Mouse (Mus musculus) testis, postnatal 14 days (tissue): ENCODE data around the gene Pdcd10.

Experiments used
- DNase-seq: peaks from one replicate; pipeline ENCODE4 v3.0.0; 2021; ENCODE audit warnings: low spot score

Pdcd10 gene

DNA sequence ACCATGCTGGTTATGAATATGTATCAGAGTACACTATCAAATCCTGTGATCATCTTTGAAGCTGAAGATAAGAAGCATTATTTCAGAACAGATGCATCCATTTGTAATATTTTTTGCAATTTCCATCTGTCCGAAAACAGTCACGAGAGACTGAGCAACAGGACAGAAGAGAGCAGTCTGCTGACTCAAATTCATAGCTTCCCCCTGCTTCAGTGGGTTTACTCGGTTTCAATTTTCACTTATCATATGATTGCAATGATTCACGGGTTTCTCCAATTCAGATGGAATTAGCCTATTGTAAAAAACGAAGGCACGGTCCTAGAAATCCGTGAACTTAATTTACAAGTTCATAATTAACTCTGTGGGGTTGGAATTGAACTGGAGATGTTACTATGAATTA, 88.5 kb downstream of the Pdcd10 start:
- no peak for DNase-seq
